ENCODE assay signal across 8 mouse cellular contexts in the genomic region with DNA sequence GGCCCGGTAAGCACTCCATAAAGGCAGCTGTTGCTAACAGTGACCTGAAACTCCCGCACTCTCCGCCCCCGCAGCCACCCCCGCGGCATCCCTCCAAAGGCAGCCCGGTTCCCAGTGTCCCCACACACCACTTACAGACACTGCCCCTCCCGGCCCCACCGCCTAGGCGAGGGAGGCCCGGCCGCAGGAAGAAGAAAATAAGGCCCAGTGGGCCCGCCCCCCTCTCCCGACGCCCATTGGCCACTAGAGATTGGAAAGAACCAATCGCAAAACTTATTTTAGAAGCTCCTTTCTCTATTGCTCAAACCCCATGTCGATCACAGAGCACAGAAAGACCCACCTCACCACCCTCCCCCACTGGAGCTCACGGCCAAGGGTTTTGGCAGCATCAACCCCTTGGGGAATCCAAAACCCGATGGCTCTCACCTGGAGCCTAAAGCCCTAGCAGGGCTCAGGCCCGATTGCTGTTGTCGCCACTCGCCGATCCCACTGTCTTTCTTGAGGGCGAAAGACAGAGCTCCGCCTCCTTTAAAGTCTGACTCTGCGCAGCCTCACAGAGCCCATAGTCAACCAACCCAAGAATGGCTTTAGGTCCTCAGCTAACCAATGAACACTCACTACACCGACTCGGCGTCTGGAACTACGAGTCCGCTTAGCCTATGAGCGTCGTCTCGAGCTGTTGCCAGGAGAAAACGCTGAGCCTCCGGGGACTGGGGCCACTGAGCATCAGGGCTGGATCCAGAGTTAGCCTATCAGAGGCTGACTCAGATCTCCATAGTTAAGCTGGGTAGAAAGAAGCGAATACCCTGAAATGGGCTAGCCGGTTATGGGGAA. TPM values are rescaled to one million over a fixed set of nuclear protein-coding genes. Genes with fewer than 3 reads are reported as not detected.
DNase-seq lines count a peak whose midpoint lies in the region; ATAC-seq and TF ChIP-seq lines count a peak whose summit lies in the region.

A gene (minus strand): TSS at position 577 of the 834 bp plus-strand sequence.

- under 1% methylated on average over 38 of the region's 38 CpGs for WGBS in heart, embryonic 11.5 days (ENCODE audit: insufficient replicate concordance)
- under 1% methylated on average over 38 of the region's 38 CpGs for WGBS in kidney, embryonic 16.5 days
- under 1% methylated on average over 38 of the region's 38 CpGs for WGBS in liver, adult 2 months

- peak within 1 kb of the TSS; percentile 81 for H3K4me2 ChIP-seq in heart, embryonic 11.5 days
- peak within 1 kb of the TSS; percentile 75 for H3K4me2 ChIP-seq in kidney, embryonic 16.5 days (replicated peaks; ENCODE audit: low read depth, low read length)
- peak within 1 kb of the TSS; percentile 93 for H3K4me2 ChIP-seq in myocyte (ENCODE audit: low read depth)

- H3ac ChIP-seq in C2C12 (ENCODE audit: control insufficient read depth, insufficient read length, low read depth), result peak within 1 kb of the TSS; percentile 81
- H3ac ChIP-seq in myocyte (ENCODE audit: control insufficient read depth, insufficient read length), result peak within 1 kb of the TSS; percentile 77

- H3K4me3 ChIP-seq in C2C12 (ENCODE audit: insufficient read depth, poor library complexity, severe bottlenecking), result peak within 1 kb of the TSS; percentile 71
- peak within 1 kb of the TSS; percentile 90 for H3K4me3 ChIP-seq in erythroblast, embryonic 14.5 days (replicated peaks)
- H3K4me3 ChIP-seq in heart, embryonic 11.5 days (ENCODE audit: low read depth, low read length), result peak within 1 kb of the TSS; percentile 86
- H3K4me3 ChIP-seq in kidney, embryonic 16.5 days (ENCODE audit: low read length), result peak within 1 kb of the TSS; percentile 65
- H3K4me3 ChIP-seq in liver, adult 2 months (ENCODE audit: insufficient read depth, low read depth, low read length), result peak within 1 kb of the TSS; percentile 77
- H3K4me3 ChIP-seq in myocyte, result peak within 1 kb of the TSS; percentile 75

- H3K4me1 ChIP-seq in erythroblast, embryonic 14.5 days (ENCODE audit: control insufficient read depth), result peaks cover 23% of the 10 kb centered on the region
- H3K4me1 ChIP-seq in heart, embryonic 11.5 days (ENCODE audit: control insufficient read depth, insufficient read depth, low read length), result peaks cover 9% of the 10 kb centered on the region
- H3K4me1 ChIP-seq in kidney, embryonic 16.5 days (ENCODE audit: insufficient read depth, low read length), result peaks cover 16% of the 10 kb centered on the region
- H3K4me1 ChIP-seq in liver, adult 2 months (ENCODE audit: control insufficient read depth, insufficient read depth, low read length), result peaks cover 4% of the 10 kb centered on the region; the same call in 1 of the 2 replicates

- H3K9me3 ChIP-seq in erythroblast, embryonic 14.5 days (ENCODE audit: control insufficient read depth, low read length), result no peaks in the 10 kb centered on the region
- H3K9me3 ChIP-seq in heart, embryonic 11.5 days (replicated peaks; ENCODE audit: control insufficient read depth, low read length), result no peaks in the 10 kb centered on the region
- no peaks in the 10 kb centered on the region for H3K9me3 ChIP-seq in kidney, embryonic 16.5 days (ENCODE audit: low read length)

- TF ChIP-seq POLR2A in brain, embryonic 14.5 days (IDR thresholded peaks at IDR 0.05; ENCODE audit: borderline replicate concordance, extremely low read depth, insufficient read depth, insufficient read length, poor library complexity, severe bottlenecking), result peak; percentile 54; the same call in 1 of the 2 replicates
- peak; percentile 80 for TF ChIP-seq POLR2A in liver, adult 2 months (IDR thresholded peaks at IDR 0.05; ENCODE audit: extremely low read depth, insufficient read depth, low read length)
- peak; percentile 75 for TF ChIP-seq POLR2A in myocyte (IDR thresholded peaks at IDR 0.05; ENCODE audit: insufficient read length, low read depth)

- DNase-seq in brain, embryonic 14.5 days (ENCODE audit: low read depth), result peak; percentile 100
- peak; percentile 99 for DNase-seq in liver, adult 2 months (ENCODE audit: extremely low read depth, low read depth, low spot score)
- DNase-seq in splenic B cell, adult 2 months (ENCODE audit: low read depth, low spot score), result peak; percentile 97

- peak; percentile 100 for ATAC-seq in heart, embryonic 11.5 days (replicated peaks; ENCODE audit: insufficient number of reproducible peaks, low FRiP score, low TSS enrichment)
- peak; percentile 100 for ATAC-seq in kidney, embryonic 16.5 days (ENCODE audit: low FRiP score, low TSS enrichment)

- H3K36me3 ChIP-seq in C2C12 (ENCODE audit: control insufficient read depth, insufficient read depth) (peaks cover 23% of the 10 kb centered on the region), myocyte (ENCODE audit: control insufficient read depth, insufficient read depth) (peaks cover 15% of the 10 kb centered on the region)
- H3K36me3 ChIP-seq in erythroblast, embryonic 14.5 days (ENCODE audit: control insufficient read depth), result peaks cover 30% of the 10 kb centered on the region
- H3K36me3 ChIP-seq in heart, embryonic 11.5 days (ENCODE audit: control insufficient read depth, insufficient read depth, low read length), result peaks cover 24% of the 10 kb centered on the region
- H3K36me3 ChIP-seq in kidney, embryonic 16.5 days (ENCODE audit: insufficient read depth, low read length), result peaks cover 23% of the 10 kb centered on the region
- H3K36me3 ChIP-seq in liver, adult 2 months (ENCODE audit: control insufficient read depth, insufficient read depth, low read length), result peaks cover 19% of the 10 kb centered on the region
- peaks cover 10% of the 10 kb centered on the region for H3K36me3 ChIP-seq in splenic B cell, adult 2 months (ENCODE audit: control insufficient read depth, insufficient read depth, low read length, poor library complexity, severe bottlenecking)

- TF ChIP-seq CTCF in C2C12 (IDR thresholded peaks at IDR 0.05; ENCODE audit: control insufficient read depth, insufficient read depth, insufficient read length), result no peak
- no peak for TF ChIP-seq CTCF in brain, embryonic 14.5 days (IDR thresholded peaks at IDR 0.05; ENCODE audit: borderline replicate concordance, extremely low read depth, insufficient read depth, insufficient read length)
- no peak for TF ChIP-seq CTCF in liver, adult 2 months (IDR thresholded peaks at IDR 0.05; ENCODE audit: low read depth, low read length)

- H3K27me3 ChIP-seq in C2C12 (ENCODE audit: control insufficient read depth, insufficient read depth, insufficient read length) (no peaks in the 10 kb centered on the region), myocyte (ENCODE audit: control insufficient read depth, insufficient read depth, insufficient read length) (no peaks in the 10 kb centered on the region)
- H3K27me3 ChIP-seq in erythroblast, embryonic 14.5 days (ENCODE audit: control insufficient read depth), result no peaks in the 10 kb centered on the region
- H3K27me3 ChIP-seq in heart, embryonic 11.5 days (ENCODE audit: control insufficient read depth, insufficient read depth, low read length), result no peaks in the 10 kb centered on the region
- H3K27me3 ChIP-seq in kidney, embryonic 16.5 days (ENCODE audit: insufficient read depth, low read length), result no peaks in the 10 kb centered on the region
- no peaks in the 10 kb centered on the region for H3K27me3 ChIP-seq in liver, adult 2 months (ENCODE audit: control insufficient read depth, insufficient read depth, low read length)
- H3K27me3 ChIP-seq in splenic B cell, adult 2 months (ENCODE audit: control insufficient read depth, insufficient read depth, low read length, poor library complexity, severe bottlenecking), result no peaks in the 10 kb centered on the region

- H3K79me2 ChIP-seq in C2C12 (ENCODE audit: control insufficient read depth, insufficient read depth) (peaks cover 19% of the 10 kb centered on the region), myocyte (ENCODE audit: control insufficient read depth, insufficient read depth) (peaks cover 17% of the 10 kb centered on the region)
- H3K79me2 ChIP-seq in liver, adult 2 months (ENCODE audit: control insufficient read depth, insufficient read depth, low read length), result peaks cover 9% of the 10 kb centered on the region; the same call in 1 of the 2 replicates

- no peaks in the 10 kb centered on the region for H3K79me3 ChIP-seq in C2C12 (ENCODE audit: low read depth)

- H3K9ac ChIP-seq in heart, embryonic 11.5 days (ENCODE audit: low read depth, low read length), result peak within 1 kb of the TSS; percentile 88
- peak within 1 kb of the TSS; percentile 85 for H3K9ac ChIP-seq in kidney, embryonic 16.5 days (replicated peaks; ENCODE audit: low read length)
- peak within 1 kb of the TSS; percentile 92 for H3K9ac ChIP-seq in liver, adult 2 months (ENCODE audit: low read depth, low read length)

- peak within 1 kb of the TSS; percentile 95 for H3K27ac ChIP-seq in heart, embryonic 11.5 days (ENCODE audit: low read depth, low read length)
- H3K27ac ChIP-seq in kidney, embryonic 16.5 days (ENCODE audit: low read length), result peak within 1 kb of the TSS; percentile 96
- H3K27ac ChIP-seq in liver, adult 2 months (replicated peaks; ENCODE audit: insufficient read depth, low read depth, low read length), result peak within 1 kb of the TSS; percentile 94

TF ChIP-seq in C2C12, 6 proteins besides CTCF, POLR2A, EP300 and RAD21 (continues in another document):
- TF ChIP-seq MYOG (IDR thresholded peaks at IDR 0.05; ENCODE audit: control insufficient read depth, extremely low read depth, insufficient read length), result no peak
- TF ChIP-seq MYOD1 (IDR thresholded peaks at IDR 0.05; ENCODE audit: control insufficient read depth, insufficient read length, low read depth), result no peak
- TF ChIP-seq MAX (IDR thresholded peaks at IDR 0.05), result no peak
- TF ChIP-seq FOSL1 (IDR thresholded peaks at IDR 0.05; ENCODE audit: insufficient read depth, low read length, poor library complexity, severe bottlenecking), result no peak
- no peak for TF ChIP-seq USF1 (IDR thresholded peaks at IDR 0.05; ENCODE audit: low read depth)

TF ChIP-seq in myocyte, 11 proteins besides CTCF, POLR2A, EP300 and RAD21 (continues in another document):
- TF ChIP-seq SRF (IDR thresholded peaks at IDR 0.05; ENCODE audit: control insufficient read depth, insufficient read length, low read depth) (no peak), MYOG (IDR thresholded peaks at IDR 0.05; ENCODE audit: control insufficient read depth in 1 of 3, insufficient read depth in 1 of 3, insufficient read length in 2 of 3, low read depth in 2 of 3) (peak in 1 of 3 experiments; percentile 24), TCF3 (IDR thresholded peaks at IDR 0.05; ENCODE audit: insufficient read length, low read depth) (no peak), TCF12 (IDR thresholded peaks at IDR 0.05; ENCODE audit: insufficient read depth, poor library complexity, severe bottlenecking) (no peak), MAX (IDR thresholded peaks at IDR 0.05; ENCODE audit: low read depth) (no peak)

RNA-seq across cellular contexts. Expression of the gene that starts here (rescaled TPM):
- polyA plus RNA-seq in C2C12 (2012; fragmentation: generic; extraction: Trizol), result 28.1 TPM
- polyA plus RNA-seq in brain, embryonic 14.5 days (2012; rRNA removed), result 100 and 109 TPM in 2 replicates
- 2.6 and 3.3 TPM in 2 replicates for polyA plus RNA-seq in erythroblast, embryonic 14.5 days (2012)
- polyA plus RNA-seq in heart, embryonic 11.5 days (2014; fragmentation: Nextera tagmentation; extraction: Ambion mirVana), result 30.7 and 30.8 TPM in 2 replicates
- 40.5 and 40.9 TPM in 2 replicates for polyA plus RNA-seq in kidney, embryonic 16.5 days (2015; fragmentation: Nextera tagmentation; extraction: Ambion mirVana)
- total RNA-seq in liver, adult 2 months (2014; rRNA removed), result 10.5 and 14.2 TPM in 2 replicates
- polyA plus RNA-seq in liver, adult 2 months (2012; rRNA removed), result 10.9 and 15.3 TPM in 2 replicates
- polyA plus RNA-seq in myocyte (2012; fragmentation: generic; extraction: Trizol), result 66.6 TPM

Comparison
In these comparisons a context has a peak if more than half of its experiments do, and no peak if none do; other contexts are left out.
1. Peak in every context shown above with its lines: DNase-seq, ATAC-seq, H3K4me3 ChIP-seq and H3K27ac ChIP-seq.